Mouse (Mus musculus) liver, embryonic 14.5 days (tissue): ENCODE results near the gene Megf6.

Experiments used
- CTCF ChIP-seq: IDR thresholded peaks from 2 replicates; pipeline ENCODE4 v1.5.1; 2016; ENCODE audit warnings: antibody characterized with exemption, low read depth, control low read depth
- EP300 ChIP-seq: IDR thresholded peaks from 2 replicates; pipeline ENCODE4 v1.6.1; 2016; ENCODE audit warnings: antibody characterized with exemption, low read depth

DNA sequence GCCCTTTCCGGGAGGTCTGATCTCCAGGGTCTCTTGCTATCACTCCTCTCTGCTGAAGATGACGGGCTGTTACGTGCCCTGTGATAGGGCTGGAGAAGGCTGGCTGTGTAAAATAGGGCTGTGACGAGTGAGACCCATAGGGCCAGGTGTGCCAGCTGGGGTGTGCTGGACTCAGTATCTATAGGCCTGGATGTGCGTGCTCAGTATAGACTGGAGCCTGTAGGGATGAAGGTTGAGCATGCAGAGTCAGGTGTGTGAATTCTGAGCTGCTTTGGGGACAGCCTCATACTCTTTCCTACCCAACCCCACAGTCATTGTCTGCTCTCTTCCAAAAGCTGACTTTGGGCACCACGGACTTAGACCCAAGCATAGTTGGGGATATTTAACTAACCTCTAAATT, 27.4 kb downstream of the Megf6 start:
- no peak for TF ChIP-seq CTCF
- no peak for TF ChIP-seq EP300
